Mouse (Mus musculus) megakaryocyte, embryonic 14.5 days (primary cell): ENCODE measurements around the gene Ercc1. TPM values are rescaled to one million over a fixed set of nuclear protein-coding genes. Genes with fewer than 3 reads are reported as not detected.

Experiments
- H3K27me3 ChIP-seq: replicated peaks from 2 replicates; pipeline ENCODE3; 2012; ENCODE audit warnings: inconsistent platforms
- H3K36me3 ChIP-seq: replicated peaks from 2 replicates; pipeline ENCODE3; 2012; ENCODE audit warnings: low read length, inconsistent platforms, mixed read lengths
- H3K4me1 ChIP-seq: 2 replicates; pipeline ENCODE4 v1.6.1; 2012; ENCODE audit warnings: inconsistent platforms
- H3K4me3 ChIP-seq: replicated peaks from 2 replicates; pipeline ENCODE3; 2012; ENCODE audit warnings: moderate library complexity, mild to moderate bottlenecking, inconsistent platforms
- H3K9me3 ChIP-seq: 2 replicates; pipeline ENCODE4 v1.6.1; 2012; ENCODE audit warnings: inconsistent platforms
- FLI1 ChIP-seq: IDR thresholded peaks from 2 replicates; pipeline ENCODE4 v1.6.1; 2012; ENCODE audit warnings: low read length, inconsistent platforms, mixed read lengths
- GATA1 ChIP-seq: IDR thresholded peaks from 3 replicates; pipeline ENCODE4 v1.6.1; 2012; ENCODE audit warnings: mixed read lengths, low read length, inconsistent platforms, borderline replicate concordance
- polyA plus RNA-seq: library from polyadenylated mRNA; stranded (reverse); fragments of >175 nt; gene quantifications from 2 replicates; pipeline ENCODE4 v1.2.3, GENCODE M21; 2012; ENCODE audit warnings: low replicate concordance; ENCODE audit not compliant: insufficient read depth

Gene Ercc1
- polyA plus RNA-seq, 1 experiment = 52.2 TPM

GRCm38 (mm10) chr7:19376019-19376418 lies 31.4 kb downstream of the Ercc1 start:
- TF ChIP-seq GATA1 (no peak), FLI1 (no peak)
- Histone ChIP-seq H3K27me3 (no peaks in the 10 kb centered on the region), H3K36me3 (peaks cover 62% of the 10 kb centered on the region), H3K4me3 (no peak overlapping the region), H3K9me3 (no peaks in the 10 kb centered on the region), H3K4me1 (peaks cover 5% of the 10 kb centered on the region)

GRCm38 (mm10) chr7:19378049-19378448 lies 33.5 kb downstream of the Ercc1 start:
- no peaks in the 10 kb centered on the region for H3K27me3 ChIP-seq
- no peak overlapping the region for H3K4me3 ChIP-seq
- TF ChIP-seq GATA1 (no peak), FLI1 (no peak)
- H3K9me3 ChIP-seq = no peaks in the 10 kb centered on the region
- peaks cover 48% of the 10 kb centered on the region for H3K36me3 ChIP-seq
- H3K4me1 ChIP-seq = peaks cover 18% of the 10 kb centered on the region

GRCm38 (mm10) chr7:19381377-19382165 lies 37.0 kb downstream of the Ercc1 start, which contains the start of gene Ercc2:
TSS of gene Ercc2 (plus strand) at chr7:19382010.
- H3K4me1 ChIP-seq = peaks cover 36% of the 10 kb centered on the region
- H3K36me3 ChIP-seq = peaks cover 50% of the 10 kb centered on the region
- peak within 1 kb of the TSS; percentile 100 for H3K4me3 ChIP-seq
- H3K9me3 ChIP-seq = no peaks in the 10 kb centered on the region
- no peak for TF ChIP-seq GATA1
- no peak for TF ChIP-seq FLI1
- no peaks in the 10 kb centered on the region for H3K27me3 ChIP-seq

DNA sequence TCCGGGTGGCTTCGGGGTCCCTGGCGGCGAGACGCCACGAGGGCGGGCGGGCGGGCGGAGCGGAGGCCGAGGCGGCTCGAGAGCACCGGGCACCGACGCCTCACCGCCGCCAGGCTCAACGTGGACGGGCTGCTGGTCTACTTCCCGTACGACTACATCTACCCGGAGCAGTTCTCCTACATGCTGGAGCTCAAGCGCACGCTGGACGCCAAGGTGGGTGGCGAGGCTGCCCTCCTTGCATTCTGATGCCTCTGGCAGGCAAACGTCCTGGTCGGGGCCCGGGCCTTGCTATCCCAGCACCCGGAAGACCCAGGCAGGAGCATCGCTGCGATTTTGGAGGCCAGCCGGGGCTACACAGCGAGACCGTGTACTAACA lies 37.6 kb downstream of the Ercc1 start:
- H3K4me1 ChIP-seq = peaks cover 36% of the 10 kb centered on the region
- H3K4me3 ChIP-seq = peak overlapping the region; percentile 100
- H3K36me3 ChIP-seq = peaks cover 52% of the 10 kb centered on the region
- H3K27me3 ChIP-seq = no peaks in the 10 kb centered on the region
- no peaks in the 10 kb centered on the region for H3K9me3 ChIP-seq
- no peak for TF ChIP-seq GATA1
- no peak for TF ChIP-seq FLI1

DNA sequence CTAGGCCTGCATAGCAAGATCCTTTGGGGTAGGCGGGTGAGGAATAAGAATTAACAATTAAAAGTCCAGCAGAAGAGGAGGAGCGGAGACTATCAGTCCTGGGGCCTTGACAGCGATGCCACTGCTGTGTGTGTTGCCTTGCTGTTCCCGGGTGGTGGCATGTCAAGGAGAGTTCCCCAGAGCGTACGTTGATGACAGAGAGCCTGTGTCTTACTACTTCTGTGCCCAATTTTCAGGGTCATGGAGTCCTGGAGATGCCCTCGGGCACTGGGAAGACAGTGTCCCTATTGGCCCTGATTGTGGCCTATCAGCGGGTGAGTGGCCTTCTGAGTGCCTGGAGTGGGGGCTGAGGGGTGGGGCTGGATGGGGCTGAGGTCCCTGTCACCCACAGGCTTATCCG lies 39.1 kb downstream of the Ercc1 start:
- H3K4me3 ChIP-seq = peak overlapping the region; percentile 42
- H3K4me1 ChIP-seq = peaks cover 40% of the 10 kb centered on the region
- no peaks in the 10 kb centered on the region for H3K9me3 ChIP-seq
- peaks cover 54% of the 10 kb centered on the region for H3K36me3 ChIP-seq
- TF ChIP-seq GATA1 = no peak
- TF ChIP-seq FLI1 = no peak
- no peaks in the 10 kb centered on the region for H3K27me3 ChIP-seq

- peaks cover 18% of the 10 kb centered on the region for H3K4me1 ChIP-seq
- H3K4me3 ChIP-seq = no peak overlapping the region
- H3K9me3 ChIP-seq = no peaks in the 10 kb centered on the region
- no peak for TF ChIP-seq FLI1
- TF ChIP-seq GATA1 = no peak
- peaks cover 98% of the 10 kb centered on the region for H3K36me3 ChIP-seq
- H3K27me3 ChIP-seq = no peaks in the 10 kb centered on the region
Observed at GRCm38 (mm10) chr7:19388699-19389413, 44.3 kb downstream of the Ercc1 start.

- Histone ChIP-seq H3K4me3 (no peak overlapping the region), H3K4me1 (peaks cover 13% of the 10 kb centered on the region), H3K36me3 (peaks cover 66% of the 10 kb centered on the region), H3K9me3 (no peaks in the 10 kb centered on the region), H3K27me3 (peaks cover 11% of the 10 kb centered on the region)
- TF ChIP-seq GATA1 = no peak
- TF ChIP-seq FLI1 = no peak
Observed at GRCm38 (mm10) chr7:19394484-19394883, 49.9 kb downstream of the Ercc1 start.

- H3K4me1 ChIP-seq = peaks cover 40% of the 10 kb centered on the region
- H3K36me3 ChIP-seq = peaks cover 15% of the 10 kb centered on the region
- no peak for TF ChIP-seq GATA1
- no peak for TF ChIP-seq FLI1
- H3K27me3 ChIP-seq = peaks cover 44% of the 10 kb centered on the region
- peaks cover 13% of the 10 kb centered on the region for H3K9me3 ChIP-seq
- H3K4me3 ChIP-seq = peak overlapping the region; percentile 62
Observed at GRCm38 (mm10) chr7:19399496-19400280, 55.1 kb downstream of the Ercc1 start.

DNA sequence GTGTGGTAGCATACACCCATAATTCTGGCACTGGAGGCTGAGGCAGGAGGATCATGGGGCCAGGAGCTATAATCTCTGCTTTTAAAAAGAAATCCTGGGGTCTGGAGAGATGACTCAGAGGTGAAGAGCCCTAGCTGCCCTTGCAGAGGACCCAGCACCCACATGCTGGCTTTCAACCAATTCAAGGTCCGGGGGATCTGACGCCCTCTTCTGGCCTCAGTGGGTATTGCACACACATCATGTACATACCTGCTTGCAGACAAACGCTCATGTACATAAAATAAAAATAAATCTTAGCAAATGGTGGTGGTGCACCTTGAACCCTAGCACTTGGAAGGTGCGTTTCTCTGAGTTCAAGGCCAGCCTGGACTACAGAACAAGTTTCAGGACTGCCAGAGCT lies 56.4 kb downstream of the Ercc1 start:
- Histone ChIP-seq H3K9me3 (peaks cover 13% of the 10 kb centered on the region), H3K27me3 (peaks cover 44% of the 10 kb centered on the region), H3K4me1 (peaks cover 49% of the 10 kb centered on the region), H3K36me3 (peaks cover 2% of the 10 kb centered on the region), H3K4me3 (no peak overlapping the region)
- TF ChIP-seq GATA1 (no peak), FLI1 (no peak)
